Mouse (Mus musculus) activated CD4-positive, CD25-positive, alpha-beta regulatory T cell (primary cell): Measurements from ENCODE around the gene Olfr722. TPM values are rescaled to one million over a fixed set of nuclear protein-coding genes. Genes with fewer than 3 reads are reported as not detected.

ENCODE experiments used
- polyA plus RNA-seq, 2 experiments: library from polyadenylated mRNA; unstranded; fragments of 100-300 nt; shearing (Covaris generic); gene quantifications; one replicate each; pipeline ENCODE4 v1.2.1; 2017

Olfr722 gene
- polyA plus RNA-seq = under 1 TPM in 1 of 2 experiments, not detected in 1; 0.18 TPM

DNA sequence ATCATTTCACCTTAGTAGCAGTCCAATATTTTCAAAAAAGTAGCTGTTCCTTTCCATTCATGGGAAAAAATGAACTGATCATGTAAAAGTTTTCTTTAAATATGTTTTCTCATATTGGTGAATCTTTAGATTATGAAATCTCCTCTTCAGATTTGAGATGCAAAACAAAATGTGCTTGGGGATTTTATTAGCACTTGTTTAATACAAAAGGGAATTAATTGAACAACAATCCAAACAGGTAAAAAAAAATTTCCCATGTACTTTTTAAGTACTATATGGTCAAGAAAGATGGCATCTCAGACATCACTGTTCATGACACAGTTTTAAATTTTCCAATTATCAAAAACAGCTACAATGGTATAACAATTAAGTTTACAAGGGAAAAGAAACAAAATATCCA lies at the start of gene Olfr722:
Olfr722 (minus strand) TSS at position 101 of the 400 bp plus-strand sequence.

DNA sequence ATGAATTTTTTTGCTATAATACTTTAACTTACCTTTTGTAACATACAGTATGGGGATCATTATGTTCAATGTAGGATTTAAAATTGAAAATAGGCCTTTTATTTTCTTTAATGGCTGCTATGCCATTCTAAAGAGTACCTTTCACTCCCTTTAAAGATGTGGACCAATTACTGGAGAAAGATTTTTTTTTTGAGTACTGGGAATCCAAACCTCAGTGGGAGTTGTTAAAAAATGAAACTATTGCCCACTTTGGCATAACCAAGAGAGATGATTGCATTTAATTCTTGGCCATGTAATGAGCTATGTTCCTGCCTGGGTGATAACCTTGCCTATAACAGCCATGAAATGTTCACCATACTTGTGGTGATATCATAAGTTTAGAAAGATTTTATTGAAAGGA lies 29.9 kb upstream of the Olfr722 start, which contains the start of gene Olfr723:
Olfr723 (minus strand) TSS at position 101 of the 400 bp plus-strand sequence.

Other genes starting within 250 kb of the Olfr722 start
- gene Armh4, start 118.6 kb downstream of the Olfr722 start, polyA plus RNA-seq = not detected
- not detected for gene Olfr723, start 29.8 kb upstream of the Olfr722 start, polyA plus RNA-seq
- not detected for gene Olfr724, start 61.3 kb upstream of the Olfr722 start, polyA plus RNA-seq
- gene Olfr725, start 138.4 kb upstream of the Olfr722 start, polyA plus RNA-seq = not detected
- gene Olfr726, start 189.0 kb upstream of the Olfr722 start, polyA plus RNA-seq = under 1 TPM in 1 of 2 experiments, not detected in 1; 0.14 TPM
- under 1 TPM in 1 of 2 experiments, not detected in 1; 0.06 TPM for gene Olfr727, start 221.2 kb upstream of the Olfr722 start, polyA plus RNA-seq
- gene Olfr728, start 240.7 kb upstream of the Olfr722 start, polyA plus RNA-seq = not detected